9 mouse cellular contexts compared by ENCODE assay signal in genomic region chr9:60237667-60238066, GRCm38 (mm10).
DNase-seq lines count a peak whose midpoint lies in the region; ATAC-seq and TF ChIP-seq lines count a peak whose summit lies in the region.
"Had no signal": no experiment of that assay in that cellular context is flagged by ENCODE, and none has a peak within 500 bp of the region (broad histone marks: within the 10 kb centered on the region; RNA-seq: fewer than 3 reads in every experiment).

No protein-coding gene starts in this region.

- TF ChIP-seq CTCF in gastrocnemius, adult 2 months (IDR thresholded peaks at IDR 0.05) = peak; percentile 88
- peak; percentile 71; the same call in 1 of the 2 replicates for TF ChIP-seq CTCF in embryonic fibroblast, embryonic 13.5 days (IDR thresholded peaks at IDR 0.05; ENCODE audit: borderline replicate concordance, insufficient read depth, low read length)

- intact Hi-C loops in gastrocnemius, adult 2 months (cut with DNase I) = loop anchor here (10.0 kb wide), 1 partner anchor 273 kb away; the partner anchor contains the start of gene Nr2e3

- DNase-seq in gastrocnemius, adult 2 months = peak; percentile 58
- no peak for DNase-seq in gastrocnemius, postnatal 25 days
- peak; percentile 36 for DNase-seq in urinary bladder, postnatal 14 days (ENCODE audit: low spot score)
- no peak for DNase-seq in urinary bladder, adult 18-20 months (ENCODE audit: low spot score in 2 of 2)
- DNase-seq in layer of hippocampus, adult 8-10 months (ENCODE audit: low spot score in 2 of 2) = peak; percentile 22 to 52

- no peak for TF ChIP-seq POLR2A in embryonic fibroblast, embryonic 13.5 days (IDR thresholded peaks at IDR 0.05; ENCODE audit: low read depth, low read length)

- H3K27ac ChIP-seq in gastrocnemius, adult 2 months = no peak overlapping the region
- H3K27ac ChIP-seq in embryonic fibroblast, embryonic 13.5 days (ENCODE audit: insufficient read depth, low read length) = no peak overlapping the region
- H3K27ac ChIP-seq: limb, embryonic 13.5 days had no signal

- peak; percentile 82; the same call in 1 of the 2 replicates for ATAC-seq in megakaryocyte-erythroid progenitor cell, adult 5-6 weeks (replicated peaks; ENCODE audit: low FRiP score, low TSS enrichment, poor library complexity, severe bottlenecking)
- no peak for ATAC-seq in erythroid progenitor cell, adult 5-6 weeks (replicated peaks; ENCODE audit: low FRiP score, poor library complexity, severe bottlenecking)

- H3K4me3 ChIP-seq in gastrocnemius, adult 2 months = no peak overlapping the region
- no peak overlapping the region for H3K4me3 ChIP-seq in embryonic fibroblast, embryonic 13.5 days (ENCODE audit: insufficient read depth, low read length)
- H3K4me3 ChIP-seq: limb, embryonic 13.5 days had no signal

- peaks cover 5% of the 10 kb centered on the region; the same call in 1 of the 2 replicates for H3K4me1 ChIP-seq in embryonic fibroblast, embryonic 13.5 days (ENCODE audit: control insufficient read depth, insufficient read depth, low read length)

Comparison
In these comparisons a context has a peak if more than half of its experiments do, and no peak if none do; other contexts are left out.
1. DNase-seq: peak in gastrocnemius, adult 2 months (single experiment), urinary bladder, postnatal 14 days (single experiment) and layer of hippocampus, adult 8-10 months (2 of 2); none in gastrocnemius, postnatal 25 days (single experiment) and urinary bladder, adult 18-20 months (0 of 2).